Mouse (Mus musculus): ENCODE data around the gene Lrrc42. TPM values are rescaled to one million over a fixed set of nuclear protein-coding genes. Genes with fewer than 3 reads are reported as not detected.

Lrrc42 gene
- 30.4 and 34.2 TPM in 2 replicates for polyA plus RNA-seq (2015; fragmentation: Nextera tagmentation; extraction: Ambion mirVana)

DNA sequence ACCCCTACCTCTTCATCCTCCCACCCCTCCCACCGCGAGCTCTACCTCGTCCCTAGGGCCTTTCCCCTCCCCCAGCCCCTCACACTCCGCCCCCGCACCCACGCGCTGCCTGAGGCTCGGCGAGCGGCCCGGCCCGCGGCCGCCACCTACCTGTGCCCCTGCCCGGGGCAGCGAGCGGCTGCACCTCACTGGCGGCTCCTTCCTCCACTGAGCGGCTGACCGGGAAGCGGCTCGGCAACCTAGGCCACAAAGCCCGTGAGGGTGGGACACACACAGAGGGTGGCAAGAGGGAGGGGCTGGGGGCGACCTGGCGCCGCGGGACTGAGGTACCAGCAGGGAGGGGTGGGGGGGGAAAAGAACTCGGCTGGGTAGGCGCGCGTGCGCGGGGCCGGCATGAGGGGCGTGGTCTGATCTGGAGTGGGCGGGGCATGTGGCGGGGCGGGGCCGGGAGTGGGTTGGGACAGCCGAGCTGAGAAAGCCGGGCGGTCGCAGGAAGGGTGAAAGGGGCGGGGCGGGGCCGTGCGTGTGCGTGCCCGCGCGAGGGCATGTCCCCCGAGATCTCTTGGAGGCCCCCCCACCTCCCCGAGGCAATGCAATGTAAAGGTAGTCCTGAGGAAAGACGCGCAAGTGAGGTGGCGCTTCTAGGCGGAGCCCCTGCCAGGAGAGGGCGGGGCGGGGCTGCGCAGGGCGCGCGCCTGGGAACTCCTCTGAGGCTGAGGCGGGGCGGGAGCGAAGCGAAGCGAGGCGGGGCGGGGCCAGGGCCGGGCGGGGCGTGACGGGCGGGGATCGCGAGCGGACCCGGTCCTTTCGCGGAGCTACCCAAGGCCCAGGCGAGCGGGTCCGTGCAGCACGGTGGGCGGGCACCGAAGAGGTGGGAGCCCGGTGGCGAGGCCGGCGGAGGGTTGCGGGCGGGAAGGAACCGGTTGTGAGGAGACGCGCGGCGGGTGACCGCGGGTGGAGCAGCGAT, at the start of gene Lrrc42, which contains the start of gene Hspb11:
Gene Lrrc42 (minus strand): TSS at position 408 of the 967 bp plus-strand sequence.
Gene Hspb11 (plus strand): TSS at position 469 of the 967 bp plus-strand sequence.

DNA sequence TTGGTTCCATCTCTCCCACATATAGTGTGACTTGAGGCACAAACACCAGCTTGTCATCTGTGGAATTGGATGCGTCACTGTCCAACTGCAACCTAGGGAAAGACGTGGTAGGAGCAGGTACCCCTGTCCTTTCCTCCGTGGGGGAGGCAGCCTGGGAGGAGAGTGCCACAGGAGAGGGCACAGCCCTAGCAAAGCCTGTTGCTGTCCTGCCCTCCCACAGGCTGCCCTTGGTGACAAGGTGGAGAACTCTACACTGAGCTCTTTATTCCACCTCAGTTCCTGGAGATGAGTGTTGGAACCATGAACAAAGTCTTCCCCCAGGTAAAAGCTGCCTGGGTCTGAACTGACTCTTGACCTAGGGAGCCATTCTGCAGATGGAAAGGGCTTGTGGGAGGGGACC, 44.5 kb downstream of the Lrrc42 start, which contains the start of gene Ldlrad1:
Gene Ldlrad1 (plus strand): TSS at position 301 of the 400 bp plus-strand sequence.

Other genes starting within 250 kb of the Lrrc42 start
- gene Mrpl37, start 186.7 kb downstream of the Lrrc42 start, polyA plus RNA-seq (2015; fragmentation: Nextera tagmentation; extraction: Ambion mirVana) = 54.9 and 56.7 TPM in 2 replicates
- gene Cyb5rl, start 186.5 kb downstream of the Lrrc42 start, polyA plus RNA-seq (2015; fragmentation: Nextera tagmentation; extraction: Ambion mirVana) = 4.2 and 4.8 TPM in 2 replicates
- gene Cdcp2, start 156.6 kb downstream of the Lrrc42 start, polyA plus RNA-seq (2015; fragmentation: Nextera tagmentation; extraction: Ambion mirVana) = not detected in 2 replicates
- gene Tmem59, start 75.1 kb downstream of the Lrrc42 start, polyA plus RNA-seq (2015; fragmentation: Nextera tagmentation; extraction: Ambion mirVana) = 399 and 415 TPM in 2 replicates
- gene Tceanc2, start 74.4 kb downstream of the Lrrc42 start, polyA plus RNA-seq (2015; fragmentation: Nextera tagmentation; extraction: Ambion mirVana) = 23.4 and 26.9 TPM in 2 replicates
- not detected in 2 replicates for gene Ldlrad1, start 44.4 kb downstream of the Lrrc42 start, polyA plus RNA-seq (2015; fragmentation: Nextera tagmentation; extraction: Ambion mirVana)
- gene Hspb11, start 61 bp upstream of the Lrrc42 start, polyA plus RNA-seq (2015; fragmentation: Nextera tagmentation; extraction: Ambion mirVana) = 38.6 and 46.0 TPM in 2 replicates
- not detected in 2 replicates for gene Dio1, start 53.6 kb upstream of the Lrrc42 start, polyA plus RNA-seq (2015; fragmentation: Nextera tagmentation; extraction: Ambion mirVana)
- 52.3 and 54.5 TPM in 2 replicates for gene Yipf1, start 60.8 kb upstream of the Lrrc42 start, polyA plus RNA-seq (2015; fragmentation: Nextera tagmentation; extraction: Ambion mirVana)
- gene Ndc1, start 114.3 kb upstream of the Lrrc42 start, polyA plus RNA-seq (2015; fragmentation: Nextera tagmentation; extraction: Ambion mirVana) = 6.7 and 8.0 TPM in 2 replicates
- 0.29 and 0.60 TPM in 2 replicates for gene Glis1, start 181.1 kb upstream of the Lrrc42 start, polyA plus RNA-seq (2015; fragmentation: Nextera tagmentation; extraction: Ambion mirVana)

Data from urinary bladder, postnatal 0 days (tissue).